Mouse (Mus musculus) bone marrow macrophage, adult 2 months (primary cell): Measurements from ENCODE around the gene Gm45261.

ENCODE experiments used
- CTCF ChIP-seq: IDR thresholded peaks from 2 replicates; pipeline ENCODE4 v1.5.1; 2012; ENCODE audit warnings: low read depth, mild to moderate bottlenecking, low read length, moderate library complexity
- POLR2A ChIP-seq: IDR thresholded peaks from 2 replicates; pipeline ENCODE4 v1.6.1; 2012; ENCODE audit warnings: mild to moderate bottlenecking, low read depth, low read length, borderline replicate concordance

DNA sequence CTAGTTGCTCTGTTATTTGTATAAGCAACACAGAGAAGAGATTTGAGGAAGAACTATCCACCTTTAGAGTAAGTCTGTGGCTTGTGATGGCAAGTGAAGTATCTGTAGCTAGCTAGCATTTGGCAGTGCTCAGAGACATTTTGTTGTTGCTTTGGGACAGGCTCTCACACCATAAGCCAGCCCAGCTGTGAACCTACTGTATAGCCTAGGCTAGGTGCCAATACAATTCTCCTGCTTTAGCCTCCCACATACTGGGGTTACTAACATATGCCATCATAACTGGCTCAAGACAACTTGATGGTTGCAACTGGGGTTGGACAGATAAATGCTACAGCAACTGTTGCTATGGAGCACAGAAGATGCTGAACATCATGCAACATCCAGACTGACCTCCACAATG, 1.8 kb downstream of the Gm45261 start:
- TF ChIP-seq POLR2A, result no peak
- no peak for TF ChIP-seq CTCF
